Mouse (Mus musculus): ENCODE data around the gene Dab2ip.

Gene Dab2ip

GRCm38 (mm10) chr2:35622261-35623103, 64.4 kb downstream of the Dab2ip start:
- no peak for DNase-seq (ENCODE audit: low spot score in 2 of 2)

- DNase-seq (ENCODE audit: low spot score in 2 of 2): no peak
Measured at GRCm38 (mm10) chr2:35623104-35623377, 65.0 kb downstream of the Dab2ip start.

GRCm38 (mm10) chr2:35623431-35624148, 65.5 kb downstream of the Dab2ip start:
- DNase-seq (ENCODE audit: low spot score in 2 of 2): no peak

- DNase-seq (ENCODE audit: low spot score in 2 of 2): no peak
Measured at GRCm38 (mm10) chr2:35624380-35625006, 66.4 kb downstream of the Dab2ip start.

- no peak for DNase-seq (ENCODE audit: low spot score in 2 of 2)
Measured at GRCm38 (mm10) chr2:35625007-35625380, 66.9 kb downstream of the Dab2ip start.

- no peak for DNase-seq (ENCODE audit: low spot score in 2 of 2)
Measured at GRCm38 (mm10) chr2:35625526-35625925, 67.5 kb downstream of the Dab2ip start.

GRCm38 (mm10) chr2:35626181-35626727, 68.2 kb downstream of the Dab2ip start:
- DNase-seq (ENCODE audit: low spot score in 2 of 2): no peak

GRCm38 (mm10) chr2:35627298-35627898, 69.3 kb downstream of the Dab2ip start:
- DNase-seq (ENCODE audit: low spot score in 2 of 2): no peak

- no peak for DNase-seq (ENCODE audit: low spot score in 2 of 2)
Measured at GRCm38 (mm10) chr2:35628052-35628451, 70.0 kb downstream of the Dab2ip start.

- DNase-seq (ENCODE audit: low spot score in 2 of 2): no peak
Measured at GRCm38 (mm10) chr2:35628656-35629055, 70.6 kb downstream of the Dab2ip start.

GRCm38 (mm10) chr2:35629126-35629525, 71.1 kb downstream of the Dab2ip start:
- DNase-seq (ENCODE audit: low spot score in 2 of 2): no peak

- DNase-seq (ENCODE audit: low spot score in 2 of 2): no peak
Measured at GRCm38 (mm10) chr2:35633392-35633791, 75.3 kb downstream of the Dab2ip start.

GRCm38 (mm10) chr2:35634963-35635362, 76.9 kb downstream of the Dab2ip start:
- DNase-seq (ENCODE audit: low spot score in 2 of 2): no peak

GRCm38 (mm10) chr2:35635541-35635940, 77.5 kb downstream of the Dab2ip start:
- DNase-seq (ENCODE audit: low spot score in 2 of 2): no peak

- DNase-seq (ENCODE audit: low spot score in 2 of 2): peak in 1 of 2 experiments; percentile 47
Measured at GRCm38 (mm10) chr2:35637880-35638535, 79.9 kb downstream of the Dab2ip start.

- no peak for DNase-seq (ENCODE audit: low spot score in 2 of 2)
Measured at GRCm38 (mm10) chr2:35639799-35640198, 81.7 kb downstream of the Dab2ip start.

GRCm38 (mm10) chr2:35640576-35640975, 82.5 kb downstream of the Dab2ip start:
- peak; percentile 76 to 89 for DNase-seq (ENCODE audit: low spot score in 2 of 2)

- no peak for DNase-seq (ENCODE audit: low spot score in 2 of 2)
Measured at GRCm38 (mm10) chr2:35642224-35642623, 84.2 kb downstream of the Dab2ip start.

- no peak for DNase-seq (ENCODE audit: low spot score in 2 of 2)
Measured at GRCm38 (mm10) chr2:35646553-35646952, 88.5 kb downstream of the Dab2ip start.

GRCm38 (mm10) chr2:35649708-35650107, 91.6 kb downstream of the Dab2ip start:
- DNase-seq (ENCODE audit: low spot score in 2 of 2): peak in 1 of 2 experiments; percentile 84

GRCm38 (mm10) chr2:35651297-35651731, 93.2 kb downstream of the Dab2ip start:
- peak in 1 of 2 experiments; percentile 51 for DNase-seq (ENCODE audit: low spot score in 2 of 2)
